8 mouse cellular contexts compared by ENCODE assay signal in the genomic region with DNA sequence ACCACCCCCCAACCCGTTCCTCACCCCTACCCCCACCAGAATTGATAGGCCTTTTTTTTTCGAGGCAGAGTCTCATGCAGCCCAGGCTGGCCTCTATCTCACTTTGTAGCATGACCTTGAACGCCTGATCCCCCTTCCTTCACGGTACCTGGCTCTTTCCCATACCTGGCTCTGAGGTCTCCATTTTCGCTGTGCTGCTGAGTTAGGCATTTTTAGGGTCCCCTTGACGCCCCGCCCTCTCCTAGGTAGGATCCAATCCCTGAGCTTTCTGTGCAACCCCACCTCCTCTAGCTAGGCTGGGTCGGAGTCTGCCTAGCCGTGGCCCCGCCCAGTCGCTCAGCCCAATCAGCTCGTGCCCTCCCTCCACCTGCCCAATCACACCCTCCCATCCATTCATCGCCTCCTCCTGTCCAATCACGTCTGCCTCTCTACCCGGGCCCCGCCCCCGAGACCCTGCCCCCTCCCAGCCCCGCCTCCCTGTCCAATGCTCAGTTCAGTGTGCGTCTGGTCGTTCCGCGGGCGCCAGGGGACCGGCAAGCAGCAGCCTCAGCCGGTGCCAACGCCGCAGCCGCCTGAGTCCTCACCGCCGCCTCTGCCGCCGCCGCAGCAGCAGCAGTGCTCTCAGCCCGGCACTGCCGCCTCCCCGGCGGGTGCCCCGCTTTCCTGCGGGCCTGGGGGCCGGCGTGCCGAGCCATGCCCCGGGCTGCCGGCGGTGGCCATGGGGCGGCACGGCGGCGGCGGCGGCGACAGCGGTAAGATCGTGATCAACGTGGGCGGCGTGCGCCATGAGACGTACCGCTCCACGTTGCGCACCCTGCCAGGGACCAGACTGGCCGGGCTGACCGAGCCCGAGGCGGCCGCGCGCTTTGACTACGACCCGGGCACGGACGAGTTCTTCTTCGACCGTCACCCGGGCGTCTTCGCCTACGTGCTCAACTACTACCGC. TPM values are rescaled to one million over a fixed set of nuclear protein-coding genes. Genes with fewer than 3 reads are reported as not detected.
DNase-seq lines count a peak whose midpoint lies in the region; ATAC-seq and TF ChIP-seq lines count a peak whose summit lies in the region.

Gene Kcnc3 (plus strand): TSS at position 263 of the 946 bp plus-strand sequence.

- H3K4me2 ChIP-seq in forebrain, embryonic 14.5 days (ENCODE audit: low read length), result peak within 1 kb of the TSS; percentile 98
- peak within 1 kb of the TSS; percentile 63 for H3K4me2 ChIP-seq in liver, embryonic 14.5 days (ENCODE audit: low read depth)
- peak within 1 kb of the TSS; percentile 99 for H3K4me2 ChIP-seq in stomach, embryonic 14.5 days (replicated peaks; ENCODE audit: low read depth, low read length)

- peak within 1 kb of the TSS; percentile 58 for H3K4me3 ChIP-seq in forebrain, embryonic 14.5 days (ENCODE audit: low read depth, low read length)
- H3K4me3 ChIP-seq in liver, embryonic 14.5 days (ENCODE audit: insufficient read depth in 1 of 2, low read depth in 2 of 2, low read length in 2 of 2), result peak within 1 kb of the TSS; percentile 10 to 45; a peak in 3 of 4 replicates
- H3K4me3 ChIP-seq in stomach, embryonic 14.5 days (ENCODE audit: low read depth, low read length), result peak within 1 kb of the TSS; percentile 49

- ATAC-seq in forebrain, embryonic 14.5 days, result peak; percentile 91
- peak; percentile 91 for ATAC-seq in liver, embryonic 14.5 days (ENCODE audit: insufficient read depth)
- peak; percentile 93 for ATAC-seq in stomach, embryonic 14.5 days (ENCODE audit: insufficient number of reproducible peaks, insufficient read depth, low FRiP score, low read depth)

- no peak for TF ChIP-seq EP300 in liver, embryonic 14.5 days (IDR thresholded peaks at IDR 0.05; ENCODE audit: low read depth)

- peak within 1 kb of the TSS; percentile 73 for H3K9ac ChIP-seq in forebrain, embryonic 14.5 days (ENCODE audit: low read length)
- H3K9ac ChIP-seq in liver, embryonic 14.5 days (replicated peaks), result no peak within 1 kb of the TSS
- no peak within 1 kb of the TSS; the same call in 1 of the 2 replicates for H3K9ac ChIP-seq in stomach, embryonic 14.5 days (replicated peaks; ENCODE audit: low read depth, low read length)

- intact Hi-C loops in heart, postnatal 10 days (cut with DNase I), result no loop called here

- DNase-seq in CD8-positive naive resting alpha-beta T cell, adult 2 months (ENCODE audit: low read depth in 2 of 2, low spot score in 2 of 2), result peak; percentile 7 to 12
- DNase-seq in cerebellum, adult 11-12 months, result peak; percentile 100
- DNase-seq in forebrain, embryonic 14.5 days (ENCODE audit: low spot score), result peak; percentile 98
- DNase-seq in heart, postnatal 10 days, result peak; percentile 82 to 84
- DNase-seq in kidney, postnatal 4 days, result peak; percentile 88 to 95
- DNase-seq in liver, embryonic 14.5 days (ENCODE audit: low read depth in 3 of 3, low spot score in 3 of 3), result peak; percentile 54 to 66 (median 63)
- peak; percentile 95 for DNase-seq in neural tube, embryonic 10.5 days (ENCODE audit: extremely low spot score, low spot score)

- WGBS in forebrain, embryonic 14.5 days, result under 1% methylated on average over 74 of the region's 80 CpGs
- WGBS in liver, embryonic 14.5 days (ENCODE audit: insufficient replicate concordance), result 1% methylated on average over 80 of the region's 80 CpGs
- under 1% methylated on average over 80 of the region's 80 CpGs for WGBS in stomach, embryonic 14.5 days

- no peak for TF ChIP-seq CTCF in liver, embryonic 14.5 days (IDR thresholded peaks at IDR 0.05; ENCODE audit: low read depth)

- 0 out of 2 replicates have a peak within 1 kb of the TSS, but pooled peaks have one; percentile 23 for H3K27ac ChIP-seq in forebrain, embryonic 14.5 days (ENCODE audit: low read depth, low read length)
- H3K27ac ChIP-seq in liver, embryonic 14.5 days, result no peak within 1 kb of the TSS
- no peak within 1 kb of the TSS for H3K27ac ChIP-seq in stomach, embryonic 14.5 days (ENCODE audit: low read length)

- peaks cover 34% of the 10 kb centered on the region for H3K27me3 ChIP-seq in forebrain, embryonic 14.5 days (replicated peaks; ENCODE audit: control insufficient read depth, insufficient read depth, low read length)
- peaks cover 80% of the 10 kb centered on the region for H3K27me3 ChIP-seq in liver, embryonic 14.5 days (ENCODE audit: control insufficient read depth, insufficient read depth, low read length)
- peaks cover 40% of the 10 kb centered on the region for H3K27me3 ChIP-seq in stomach, embryonic 14.5 days (ENCODE audit: control insufficient read depth, insufficient read depth, low read length)

- H3K9me3 ChIP-seq in forebrain, embryonic 14.5 days (replicated peaks; ENCODE audit: control insufficient read depth, low read length), result no peaks in the 10 kb centered on the region
- no peaks in the 10 kb centered on the region for H3K9me3 ChIP-seq in liver, embryonic 14.5 days (ENCODE audit: control insufficient read depth, low read length)
- H3K9me3 ChIP-seq in stomach, embryonic 14.5 days (ENCODE audit: control insufficient read depth, low read depth, low read length), result no peaks in the 10 kb centered on the region

- H3K4me1 ChIP-seq in forebrain, embryonic 14.5 days (ENCODE audit: control insufficient read depth, insufficient read depth, low read length), result peaks cover 37% of the 10 kb centered on the region
- H3K4me1 ChIP-seq in liver, embryonic 14.5 days (replicated peaks; ENCODE audit: control insufficient read depth in 2 of 2, insufficient read depth in 2 of 2, low read length in 1 of 2), result peaks cover 0 to 1% of the 10 kb centered on the region in 2 experiments; a peak in 1 of 4 replicates
- peaks cover 22% of the 10 kb centered on the region for H3K4me1 ChIP-seq in stomach, embryonic 14.5 days (ENCODE audit: control insufficient read depth, insufficient read depth, low read length)

- H3K36me3 ChIP-seq in forebrain, embryonic 14.5 days (ENCODE audit: control insufficient read depth, insufficient read depth, low read length), result no peaks in the 10 kb centered on the region
- H3K36me3 ChIP-seq in liver, embryonic 14.5 days (replicated peaks; ENCODE audit: control insufficient read depth, insufficient read depth, low read depth), result no peaks in the 10 kb centered on the region
- no peaks in the 10 kb centered on the region for H3K36me3 ChIP-seq in stomach, embryonic 14.5 days (ENCODE audit: control insufficient read depth, insufficient read depth, low read length)

RNA-seq across cellular contexts. Expression of gene Kcnc3, which starts in this region (rescaled TPM):
- 2.1 and 2.2 TPM in 2 replicates for polyA plus RNA-seq in forebrain, embryonic 14.5 days (2014; fragmentation: Nextera tagmentation; extraction: Ambion mirVana)
- under 1 TPM; 0.35 to 0.36 TPM for total RNA-seq in heart, postnatal 10 days (2021)
- polyA plus RNA-seq in liver, embryonic 14.5 days (2012; rRNA removed), result 0.16 and 0.24 TPM in 2 replicates
- polyA plus RNA-seq in liver, embryonic 14.5 days (2014; fragmentation: Nextera tagmentation; extraction: Ambion mirVana), result not detected in 2 replicates
- polyA plus RNA-seq in stomach, embryonic 14.5 days (2014; fragmentation: Nextera tagmentation; extraction: Ambion mirVana), result 0.39 and 0.57 TPM in 2 replicates

Comparison
In these comparisons a context has a peak if more than half of its experiments do, and no peak if none do; other contexts are left out.
1. Peak in DNase-seq in heart, postnatal 10 days; RNA of the gene not detected or under 1 TPM.
2. Peak in DNase-seq, ATAC-seq, H3K4me3 ChIP-seq and H3K4me2 ChIP-seq in liver, embryonic 14.5 days; RNA of the gene not detected or under 1 TPM.
3. Peak in ATAC-seq, H3K4me3 ChIP-seq and H3K4me2 ChIP-seq in stomach, embryonic 14.5 days; RNA of the gene not detected or under 1 TPM.
4. DNase-seq: peak in every context shown above with its lines; median percentile 100 in cerebellum, adult 11-12 months; 98 in forebrain, embryonic 14.5 days; 95 in neural tube, embryonic 10.5 days; 92 in kidney, postnatal 4 days; 83 in heart, postnatal 10 days; 63 in liver, embryonic 14.5 days; 10 in CD8-positive naive resting alpha-beta T cell, adult 2 months.